Mouse (Mus musculus) retina, embryonic 14.5 days (tissue): ENCODE data around the gene Srl.
"Not testable (repeated sequence)": the region's sequence is repeated elsewhere in the genome, so short reads cannot be mapped to it uniquely, and the experiment has no call there.

Source experiments
- DNase-seq: peaks from one replicate; pipeline ENCODE4 v3.0.0-alpha.2; 2015; ENCODE audit warnings: low spot score

Gene Srl

DNA sequence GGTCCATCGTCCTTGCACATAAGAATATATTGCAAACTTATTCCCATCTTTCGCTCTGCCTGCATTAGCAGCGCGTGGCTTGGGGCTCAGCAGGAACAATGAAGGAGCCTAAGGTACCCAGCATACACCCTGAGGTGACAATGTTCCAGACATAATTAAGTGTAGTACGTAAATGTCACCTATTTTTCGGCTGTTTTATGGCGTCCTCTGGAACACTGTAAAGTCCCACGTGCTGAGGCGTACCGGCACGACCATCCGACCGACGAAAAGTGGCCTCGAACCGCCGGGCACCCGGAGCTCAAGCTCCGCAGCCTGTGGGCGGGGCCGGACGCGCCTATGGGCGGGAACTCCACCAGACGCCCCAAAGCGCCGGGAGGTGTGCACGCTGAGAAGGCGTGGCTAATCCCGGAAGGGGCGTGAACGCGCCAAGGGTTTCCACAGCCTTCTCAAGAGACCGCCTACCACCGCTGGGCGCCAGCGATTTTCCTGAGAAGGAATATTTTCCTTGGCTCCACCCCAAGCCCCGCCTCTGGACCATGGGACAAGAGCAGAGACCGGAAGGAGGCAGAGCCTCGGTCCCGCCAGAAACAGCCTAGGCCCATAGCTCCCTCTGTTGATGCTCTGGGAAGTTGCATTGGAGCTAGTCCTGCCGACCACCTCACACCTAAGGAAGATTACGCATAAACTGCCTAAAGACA is at the start of gene Srl:
Gene Srl (minus strand): TSS at position 316 of the 698 bp plus-strand sequence.
- peak; percentile 100 for DNase-seq

DNA sequence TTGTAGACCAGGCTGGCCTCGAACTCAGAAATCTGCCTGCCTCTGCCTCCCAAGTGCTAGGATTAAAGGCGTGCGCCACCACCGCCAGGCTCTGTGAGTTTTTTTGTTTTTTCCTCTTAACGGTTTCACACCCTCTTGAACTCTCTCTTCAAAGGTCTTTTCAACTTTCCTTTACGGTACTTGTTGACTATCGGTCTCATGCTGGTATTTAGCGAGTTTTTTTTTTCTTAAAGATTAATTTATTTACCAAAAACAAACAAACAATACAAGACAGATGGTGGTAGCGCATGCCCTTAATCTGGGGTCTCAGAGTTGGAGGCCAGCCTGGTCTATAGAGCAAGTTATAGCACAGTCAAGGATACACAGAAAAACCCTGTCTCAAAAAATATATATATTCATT is 48.6 kb upstream of the Srl start:
- DNase-seq: no peak

DNA sequence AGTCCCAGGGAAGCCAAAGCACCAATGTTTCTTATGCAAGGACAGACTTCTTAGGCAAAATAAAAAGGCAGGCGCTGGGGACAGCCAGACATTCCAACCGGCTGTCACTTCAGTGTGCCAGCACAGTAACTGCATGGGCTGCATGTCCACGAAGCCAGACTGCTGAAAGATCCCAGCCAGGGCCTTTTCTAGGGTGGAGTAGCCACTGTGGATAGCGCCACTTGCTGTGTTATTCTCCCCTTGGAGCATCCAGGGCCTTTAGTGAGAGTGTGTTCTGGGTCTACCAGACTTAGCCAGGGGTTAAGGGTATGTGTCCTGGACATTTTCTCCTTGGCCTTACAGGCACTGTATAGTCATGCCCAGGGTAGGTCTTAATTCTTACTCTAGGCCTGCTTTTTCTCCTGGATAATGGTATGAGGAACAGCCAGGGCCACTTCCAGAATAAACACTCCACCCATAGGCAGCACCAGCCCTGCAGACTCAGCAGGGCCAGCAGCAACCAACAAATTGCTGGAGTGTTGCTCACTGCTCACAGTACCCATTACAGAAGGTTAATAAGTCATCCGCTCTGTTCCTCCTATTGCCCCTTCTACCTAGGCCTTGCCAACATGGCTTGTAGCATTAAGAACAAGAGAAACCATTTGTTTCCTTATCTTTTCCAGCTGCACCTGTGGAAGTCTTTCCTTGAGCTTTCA is 46.0 kb upstream of the Srl start:
- DNase-seq: no peak

DNA sequence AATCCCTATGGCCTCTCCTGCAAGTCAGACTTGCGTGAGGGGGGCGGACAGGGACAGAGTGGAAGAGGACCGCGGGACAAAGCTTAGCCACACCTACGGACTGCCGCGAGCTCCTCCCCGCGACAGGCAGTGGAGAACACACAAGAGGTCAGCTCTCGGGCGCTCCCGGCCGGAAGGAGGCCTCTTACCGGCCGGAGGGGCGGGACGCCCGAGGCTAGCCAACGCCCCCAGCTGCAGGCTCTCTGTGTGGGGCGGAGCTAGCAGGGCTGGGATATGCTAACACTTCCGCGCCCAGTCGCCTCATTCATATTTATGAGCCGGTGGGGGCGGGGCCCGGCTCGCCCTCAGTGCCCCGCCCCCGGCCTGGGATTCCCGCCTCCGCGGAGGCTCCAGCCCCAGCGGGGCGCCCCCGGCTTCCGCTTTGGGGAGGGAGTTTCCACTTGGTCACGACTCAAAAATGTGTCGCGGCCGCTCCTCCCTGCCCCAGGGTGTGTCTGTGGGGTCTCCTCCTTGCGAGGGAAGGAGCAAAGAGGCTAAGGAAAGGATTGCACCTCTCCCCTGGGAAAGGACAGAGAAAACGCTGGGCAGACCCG is 45.0 kb upstream of the Srl start:
- peak; percentile 99 for DNase-seq

DNA sequence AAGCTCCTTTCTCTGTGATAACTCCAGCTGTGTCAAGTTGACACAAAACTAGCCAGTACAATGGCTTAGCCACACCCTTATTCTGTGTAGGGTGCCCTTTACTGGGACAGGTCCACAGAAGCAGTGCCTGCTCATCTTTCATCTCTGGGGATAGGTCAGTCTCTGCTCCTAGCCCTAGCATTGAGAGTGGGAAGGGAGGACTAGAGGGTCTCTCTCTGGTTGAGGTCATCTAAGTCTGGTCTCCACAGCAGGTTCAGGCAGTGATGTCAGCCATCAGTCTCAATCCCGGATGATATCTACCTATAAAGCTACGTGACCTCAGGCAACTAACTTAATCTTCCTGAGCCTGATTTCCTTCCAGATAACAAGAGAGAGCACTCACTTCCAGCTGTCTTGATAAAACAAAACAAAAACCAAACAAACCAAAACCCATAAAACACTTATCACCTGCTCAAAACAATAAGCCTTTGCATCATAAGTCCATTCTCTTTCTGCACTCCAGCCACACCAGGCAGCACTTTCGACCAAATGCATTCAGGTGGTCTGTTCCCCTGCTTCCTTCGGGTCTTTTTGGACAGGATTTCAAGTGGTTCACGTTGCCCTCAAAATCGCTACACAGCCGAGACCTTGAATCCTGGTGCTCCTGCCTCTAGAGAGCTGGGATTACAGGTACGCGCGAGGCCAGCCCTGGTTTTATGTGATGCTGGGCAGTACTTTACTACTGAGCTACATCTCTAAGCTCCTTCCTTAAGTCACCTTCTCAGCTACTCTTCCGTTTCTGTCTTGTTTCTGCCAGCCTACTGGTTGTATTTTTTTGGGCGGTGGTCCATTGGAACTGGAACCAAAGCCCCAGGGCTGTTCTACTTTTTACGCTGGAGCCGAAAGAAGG is 44.3 kb upstream of the Srl start:
- no peak for DNase-seq

DNA sequence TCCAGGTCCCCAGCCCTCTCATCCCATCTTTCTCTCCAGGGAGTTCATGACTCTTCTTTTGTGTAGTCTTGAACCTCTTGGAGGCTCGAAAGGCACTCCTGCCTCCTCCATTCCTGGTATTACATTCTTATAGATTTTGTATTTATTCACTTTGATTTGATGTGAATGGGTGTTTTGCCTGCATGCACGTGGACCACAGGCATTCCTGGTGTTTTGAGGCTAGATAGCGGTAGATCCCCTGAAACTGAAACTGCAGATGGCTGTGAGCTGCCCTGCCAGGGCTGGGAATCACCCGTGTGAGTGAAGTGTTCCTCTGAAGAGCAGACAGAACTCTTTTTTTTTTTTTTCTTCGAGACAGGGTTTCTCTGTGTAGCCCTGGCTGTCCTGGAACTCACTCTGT is 42.8 kb upstream of the Srl start:
- DNase-seq: no peak

DNA sequence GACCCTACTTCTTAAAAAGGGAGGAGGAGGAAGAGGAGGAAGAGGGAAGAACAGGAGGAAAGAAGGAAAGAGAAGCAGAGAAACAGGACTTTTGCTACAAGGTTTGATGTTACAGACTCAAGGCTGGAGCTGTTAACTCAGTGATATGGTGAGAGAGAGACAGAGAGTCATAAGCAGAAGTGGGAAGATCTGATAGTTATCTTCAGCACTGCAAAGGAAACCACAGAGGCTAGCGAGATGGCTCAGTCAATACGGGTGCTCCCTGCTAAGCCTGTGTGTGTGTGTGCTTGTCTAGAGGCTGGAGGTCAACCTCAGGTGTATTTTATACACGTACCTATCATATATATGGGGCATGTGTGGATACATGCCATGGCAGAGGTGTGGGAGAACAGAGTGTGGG is 42.2 kb upstream of the Srl start:
- no peak for DNase-seq

DNA sequence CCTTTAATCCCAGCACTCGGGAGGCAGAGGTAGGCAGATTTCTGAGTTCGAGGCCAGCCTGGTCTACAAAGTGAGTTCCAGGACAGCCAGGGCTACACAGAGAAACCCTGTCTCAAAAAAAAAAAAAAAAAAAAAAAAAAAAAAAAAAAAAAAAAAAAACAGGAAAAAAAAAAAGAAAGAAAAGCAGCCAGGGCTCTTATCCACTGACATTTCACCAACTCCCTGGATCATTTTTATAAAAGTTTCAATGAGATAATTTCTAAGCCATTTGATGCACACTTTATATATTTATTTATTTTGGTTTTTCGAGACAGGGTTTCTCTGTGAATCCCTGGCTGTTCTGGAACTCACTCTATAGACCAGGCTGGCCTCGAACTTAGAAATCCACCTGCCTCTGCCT is 39.6 kb upstream of the Srl start:
- not testable (repeated sequence) for DNase-seq

DNA sequence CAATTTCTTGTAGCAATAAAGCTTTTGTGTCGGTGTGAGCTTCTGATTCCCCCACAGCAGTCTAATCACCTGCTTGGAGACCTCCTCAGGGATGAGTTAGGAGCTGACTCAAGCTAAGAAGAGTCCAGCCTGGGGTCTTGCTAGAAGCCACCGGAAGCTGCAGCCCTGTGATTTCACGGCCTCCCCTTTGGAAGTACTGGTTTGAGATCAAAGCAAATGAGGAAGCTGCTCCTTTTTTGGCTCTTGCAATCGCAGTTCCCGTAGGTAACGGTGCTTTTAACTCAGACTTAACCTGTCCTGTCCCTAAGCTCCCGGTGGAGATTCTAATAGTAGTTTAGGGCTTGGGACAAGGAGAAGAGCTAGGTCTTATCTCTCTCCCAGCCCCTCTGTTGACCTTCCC is 37.0 kb upstream of the Srl start:
- DNase-seq: no peak

DNA sequence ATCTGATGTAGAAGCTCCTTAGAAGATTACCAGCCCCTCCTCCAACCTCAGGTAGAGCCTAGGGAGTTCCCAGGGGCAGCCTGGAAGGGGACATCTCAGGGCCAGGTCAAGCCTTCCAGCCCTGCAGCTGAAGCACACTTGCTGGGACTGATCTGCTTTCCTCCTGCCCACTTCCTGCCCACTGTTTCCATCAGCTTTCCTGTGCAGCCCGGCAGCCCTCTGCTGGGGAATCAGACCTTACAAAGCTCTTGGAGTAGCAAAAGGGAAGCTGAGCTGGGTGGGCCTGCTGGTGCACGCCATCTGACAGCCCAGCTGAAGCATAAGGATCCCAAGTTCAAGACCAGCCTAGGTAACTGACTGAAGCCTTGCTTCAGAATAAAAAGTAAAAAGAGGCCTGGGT is 35.3 kb upstream of the Srl start:
- no peak for DNase-seq

DNA sequence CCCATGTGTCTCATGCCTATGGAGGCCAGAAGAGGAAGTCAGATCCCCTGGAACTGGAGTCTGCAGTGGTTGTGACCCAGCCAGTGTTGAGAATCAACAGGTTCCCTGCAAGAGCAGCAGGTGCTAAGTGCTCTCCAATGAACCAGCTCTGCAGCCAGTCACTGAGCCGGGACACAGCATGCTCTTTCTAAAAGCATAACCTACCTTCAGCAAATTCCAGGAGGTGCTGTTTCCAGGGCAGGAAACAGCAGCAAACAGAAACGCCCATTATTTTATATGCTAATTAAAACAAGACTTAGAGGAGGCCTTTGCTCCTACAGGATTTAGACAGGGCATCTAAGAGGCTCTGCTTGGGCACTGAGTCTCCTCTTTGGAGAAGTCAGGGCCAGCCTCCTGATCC is 34.4 kb upstream of the Srl start:
- DNase-seq: no peak

DNA sequence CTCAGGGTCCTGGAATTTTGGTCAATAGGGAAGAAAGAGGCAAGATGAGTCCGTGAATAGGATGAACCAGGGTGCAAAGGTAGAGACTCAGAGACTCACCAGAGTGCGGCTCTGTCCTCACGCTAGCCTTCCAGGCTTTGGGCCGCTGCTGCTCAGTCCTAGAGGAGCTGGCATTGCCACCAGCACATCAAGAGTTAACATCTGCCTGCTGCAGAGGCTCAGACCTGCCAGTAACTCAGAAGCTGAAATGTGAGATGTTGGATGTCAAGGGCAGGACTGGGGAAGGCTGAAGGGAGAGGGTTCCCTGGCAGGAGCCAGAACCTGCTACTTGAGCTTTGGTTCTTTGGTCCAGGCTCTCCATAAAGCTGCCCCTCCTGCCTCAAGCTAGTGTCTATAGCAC is 29.1 kb upstream of the Srl start:
- no peak for DNase-seq

DNA sequence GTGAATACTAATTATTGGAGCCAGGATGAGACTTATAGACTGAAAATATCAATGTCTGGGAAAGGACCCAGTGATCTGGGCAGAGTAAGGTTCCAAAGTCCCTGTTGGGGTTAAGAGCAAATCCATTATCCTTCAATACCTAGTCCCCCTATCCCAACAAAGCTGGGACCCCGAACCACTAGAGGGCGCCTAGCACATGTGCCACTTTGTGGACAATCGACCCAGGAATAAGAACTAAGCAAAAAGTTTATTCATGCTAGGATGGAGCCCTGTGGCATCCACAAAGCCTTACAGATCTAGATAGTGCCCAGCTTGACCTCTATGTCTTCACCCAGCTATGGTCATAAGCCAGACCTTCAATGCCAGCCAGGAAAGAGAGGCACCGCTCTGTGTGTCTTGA is 26.3 kb upstream of the Srl start:
- peak; percentile 95 for DNase-seq

DNA sequence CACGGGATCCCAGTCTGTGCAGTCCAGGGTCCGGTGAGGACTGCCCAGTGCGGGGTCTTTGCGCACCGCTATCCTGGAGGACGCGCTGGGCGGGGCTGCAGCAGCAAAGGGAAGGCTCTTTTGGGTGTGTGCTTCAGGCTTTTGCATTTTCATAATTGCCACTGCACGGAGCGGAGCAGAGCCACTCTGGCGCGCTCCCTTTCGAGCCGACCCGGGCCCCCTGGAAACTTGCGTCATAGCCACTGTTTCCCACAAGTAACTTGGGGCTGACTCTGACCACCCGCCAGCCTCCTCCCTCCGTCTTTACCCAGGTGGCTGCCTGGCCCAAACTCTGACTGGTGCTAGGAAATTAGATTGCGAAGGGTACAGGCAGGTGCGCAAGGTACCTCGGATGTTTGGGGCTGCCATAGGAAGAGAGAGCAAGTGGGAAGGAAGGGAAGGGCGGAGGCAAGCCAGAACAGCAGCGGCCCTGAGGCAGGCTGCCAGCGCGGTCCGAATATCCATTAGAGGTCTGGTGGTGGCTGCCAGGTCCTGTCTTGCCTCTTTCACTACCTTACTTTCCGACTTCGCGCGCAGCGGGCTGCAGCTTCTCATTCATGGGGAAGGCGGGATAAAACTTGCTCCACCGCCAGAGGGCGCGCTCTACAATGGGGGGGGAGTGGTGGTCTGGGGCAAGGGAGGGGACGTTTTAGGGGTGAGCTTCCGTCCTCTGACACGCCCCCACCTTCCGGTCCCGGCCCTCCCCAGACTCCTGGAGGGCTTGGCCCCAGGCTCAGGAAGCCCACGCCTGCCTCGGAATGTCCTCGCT is 18.7 kb upstream of the Srl start:
- peak; percentile 55 for DNase-seq

DNA sequence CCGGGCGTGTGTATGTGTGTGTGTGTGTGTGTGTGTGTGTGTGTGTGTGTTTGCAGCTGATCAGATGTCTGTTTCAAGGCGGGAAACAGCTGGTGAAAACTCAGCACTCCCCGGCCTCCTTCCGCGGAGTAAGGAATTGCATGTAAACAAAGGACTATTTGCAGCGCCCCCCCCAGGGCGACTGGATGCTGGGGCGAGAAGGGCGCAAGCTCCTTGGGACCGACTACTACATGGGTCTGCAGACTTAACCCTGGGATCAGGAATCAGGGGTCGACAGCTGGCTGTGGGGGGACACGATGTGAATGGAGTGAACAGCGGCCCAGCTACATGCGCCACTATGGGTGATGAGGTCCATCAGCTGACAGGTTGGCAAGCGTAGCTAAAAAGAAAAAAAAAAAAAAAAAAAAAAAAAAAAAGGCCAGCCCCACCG is 18.1 kb upstream of the Srl start, which contains the start of gene Tfap4:
Gene Tfap4 (minus strand): TSS at position 140 of the 430 bp plus-strand sequence.
- DNase-seq: peak; percentile 87

DNA sequence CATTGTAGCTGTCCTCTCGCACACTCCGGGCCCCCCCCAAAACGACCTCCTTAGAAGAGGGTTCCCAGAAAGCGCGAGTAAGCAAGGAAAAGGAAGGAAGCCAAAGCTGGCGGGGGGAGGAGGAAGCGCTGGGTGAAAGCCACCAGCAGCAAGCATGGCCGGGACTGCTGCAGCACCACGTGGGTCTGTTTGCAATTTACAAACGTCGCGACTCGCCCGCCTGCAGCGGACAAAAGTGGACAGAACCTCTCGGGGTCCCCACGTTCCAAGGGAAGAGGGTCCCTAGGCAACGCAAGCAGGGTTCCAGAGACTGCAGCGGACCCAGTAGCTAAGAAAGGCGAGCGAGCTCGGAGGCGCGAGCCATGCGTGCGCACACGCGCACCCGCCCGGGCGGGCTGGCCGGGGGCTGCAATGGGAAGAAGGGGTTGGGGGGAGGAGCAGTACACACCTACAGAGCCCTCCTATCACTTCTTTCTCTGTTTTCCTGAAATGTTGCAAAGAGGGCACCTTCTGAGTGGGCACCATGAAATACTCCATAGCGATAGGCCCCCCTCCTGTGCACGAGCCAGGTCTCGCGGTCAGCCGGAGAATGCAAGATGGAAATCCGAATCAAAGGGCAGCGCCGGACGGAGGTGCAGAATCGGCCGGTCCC is 17.5 kb upstream of the Srl start:
- DNase-seq: peak; percentile 63

DNA sequence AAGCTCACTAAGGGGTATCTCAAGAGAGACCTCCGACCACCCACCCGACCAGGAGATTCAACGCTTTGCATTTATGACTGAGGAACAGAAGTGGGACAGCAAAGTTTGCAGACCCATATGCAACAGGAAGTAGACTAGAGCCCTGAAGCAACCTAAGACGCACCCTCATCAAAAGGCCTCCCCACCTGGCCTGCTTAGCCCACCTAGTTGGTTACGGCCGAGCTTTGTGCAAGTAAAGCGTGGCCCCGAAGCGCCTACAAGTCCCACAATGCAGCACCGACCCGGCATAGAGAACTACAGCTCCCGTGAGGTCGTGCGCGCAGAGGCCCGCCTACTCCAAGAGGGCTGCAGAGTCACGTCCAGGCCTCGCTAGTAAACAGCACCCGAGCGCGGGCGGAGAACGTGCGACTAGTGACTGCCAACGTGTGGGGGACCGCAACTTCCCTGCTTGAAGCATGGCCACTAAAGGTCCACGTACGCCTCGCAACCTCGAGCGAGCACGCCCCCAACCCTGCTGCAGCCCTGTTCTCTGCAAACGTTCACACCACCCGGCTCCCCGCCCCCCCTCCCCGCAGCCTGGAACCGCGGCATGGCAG is 16.9 kb upstream of the Srl start:
- DNase-seq: peak; percentile 91

DNA sequence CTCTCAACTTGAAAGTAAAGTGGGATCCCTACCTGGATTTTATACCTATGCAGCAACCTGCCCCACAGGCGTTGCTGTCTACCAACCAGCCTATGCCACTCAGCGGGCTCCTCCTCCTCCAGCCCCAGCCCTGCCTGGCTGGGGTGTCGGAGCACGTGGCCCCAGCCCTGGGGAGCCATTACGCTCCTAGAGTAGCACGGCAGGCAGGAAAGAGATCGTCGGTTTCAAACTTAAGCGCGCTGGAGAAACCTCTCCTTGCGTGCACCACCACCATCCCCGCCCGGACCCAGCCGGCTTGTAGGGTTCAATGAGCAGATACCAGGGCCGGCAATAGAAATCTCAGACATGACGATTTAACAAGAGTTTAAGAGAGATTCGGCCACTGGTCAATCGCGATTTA is 16.3 kb upstream of the Srl start:
- peak; percentile 52 for DNase-seq

DNA sequence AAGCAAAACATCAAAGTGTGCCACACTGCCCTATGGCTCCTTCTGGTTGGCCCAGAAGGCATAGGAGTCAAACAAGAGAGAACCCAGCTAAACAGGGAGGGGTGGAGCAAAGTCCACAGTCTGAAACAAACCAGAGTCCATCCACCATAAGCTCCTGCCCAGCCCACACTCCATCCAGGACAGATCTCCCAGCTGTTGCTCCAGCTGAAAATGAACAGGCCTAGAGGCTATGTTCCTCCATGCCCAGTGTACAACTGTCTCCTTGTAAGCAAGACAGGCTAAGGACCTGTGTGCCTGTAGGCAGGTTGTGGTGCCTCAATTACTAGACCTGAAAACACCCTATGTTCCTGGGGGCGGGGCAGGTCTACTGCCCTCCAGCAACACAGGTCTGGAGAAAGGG is 15.5 kb upstream of the Srl start:
- DNase-seq: no peak

DNA sequence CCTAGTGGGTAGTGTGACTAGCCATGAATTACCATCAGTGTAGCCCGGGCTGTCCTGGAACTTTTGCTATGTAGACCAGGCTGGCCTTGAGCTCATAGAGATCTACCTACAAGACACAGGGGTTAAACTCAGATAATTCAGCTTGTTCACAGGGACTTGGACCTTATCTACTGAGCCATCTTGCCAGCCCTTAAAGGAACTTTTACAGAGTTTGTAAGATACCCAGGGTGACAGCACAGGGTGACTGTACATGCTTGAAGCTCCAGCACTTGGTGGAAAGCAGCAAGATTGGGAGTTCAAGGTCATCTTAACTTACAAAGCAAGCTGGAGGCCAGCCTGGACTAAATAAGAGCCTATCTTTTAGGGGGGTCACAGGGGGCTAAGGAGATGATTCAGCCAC is 13.9 kb upstream of the Srl start:
- DNase-seq: no peak
